Mouse (Mus musculus) kidney, postnatal 25 days (tissue): Measurements from ENCODE around the gene Pprc1.
A peak's percentile ranks its signal among the peaks of the same experiment; 100 is the strongest.

ENCODE experiments used
- DNase-seq, 2 experiments: peaks; one replicate each; pipeline ENCODE4 v3.0.0; 2021; ENCODE audit warnings: mixed read lengths in 2 of 2

Pprc1 gene

DNA sequence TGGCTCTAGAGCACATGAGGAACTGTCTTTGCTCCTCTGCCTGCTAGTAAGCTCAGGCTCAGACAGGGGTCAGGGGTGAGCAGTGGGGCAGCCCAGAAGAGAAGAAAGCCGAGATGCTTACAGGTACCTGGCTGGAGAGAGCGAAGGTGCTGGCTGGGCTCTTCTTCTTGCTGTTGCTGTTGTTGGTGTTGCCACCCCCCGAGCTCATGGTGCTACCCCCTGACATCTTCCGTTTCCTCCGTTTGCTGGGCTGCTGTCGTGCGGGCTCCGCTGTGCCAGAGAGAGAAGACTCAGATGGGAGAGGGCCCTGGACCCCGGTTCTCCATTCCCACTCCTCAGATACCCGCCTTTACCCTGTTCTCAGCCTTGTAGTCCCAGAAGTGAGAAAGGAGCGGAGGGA lies 10.8 kb upstream of the Pprc1 start:
- no peak for DNase-seq

DNA sequence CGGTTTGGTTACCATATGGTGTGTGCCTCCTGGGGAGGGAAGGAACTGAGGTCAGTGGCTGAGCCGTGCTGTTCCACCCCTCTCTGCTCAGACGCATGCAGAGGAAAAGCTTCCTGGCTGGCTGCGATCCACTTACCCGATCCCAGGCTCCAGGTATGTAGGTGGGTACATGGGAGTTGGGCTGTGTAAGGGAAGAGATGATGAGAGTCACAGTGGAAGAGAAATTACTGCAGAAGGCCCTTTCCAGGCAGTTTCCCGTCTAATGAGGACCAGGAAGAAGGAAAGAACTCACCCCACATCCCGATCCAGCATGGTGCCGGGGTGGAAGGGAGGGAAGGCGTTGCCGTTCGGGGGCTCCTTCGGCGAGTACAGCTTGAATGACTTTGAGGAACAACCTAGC lies 8.7 kb upstream of the Pprc1 start:
- peak in 1 of 2 experiments; percentile 24 for DNase-seq

DNA sequence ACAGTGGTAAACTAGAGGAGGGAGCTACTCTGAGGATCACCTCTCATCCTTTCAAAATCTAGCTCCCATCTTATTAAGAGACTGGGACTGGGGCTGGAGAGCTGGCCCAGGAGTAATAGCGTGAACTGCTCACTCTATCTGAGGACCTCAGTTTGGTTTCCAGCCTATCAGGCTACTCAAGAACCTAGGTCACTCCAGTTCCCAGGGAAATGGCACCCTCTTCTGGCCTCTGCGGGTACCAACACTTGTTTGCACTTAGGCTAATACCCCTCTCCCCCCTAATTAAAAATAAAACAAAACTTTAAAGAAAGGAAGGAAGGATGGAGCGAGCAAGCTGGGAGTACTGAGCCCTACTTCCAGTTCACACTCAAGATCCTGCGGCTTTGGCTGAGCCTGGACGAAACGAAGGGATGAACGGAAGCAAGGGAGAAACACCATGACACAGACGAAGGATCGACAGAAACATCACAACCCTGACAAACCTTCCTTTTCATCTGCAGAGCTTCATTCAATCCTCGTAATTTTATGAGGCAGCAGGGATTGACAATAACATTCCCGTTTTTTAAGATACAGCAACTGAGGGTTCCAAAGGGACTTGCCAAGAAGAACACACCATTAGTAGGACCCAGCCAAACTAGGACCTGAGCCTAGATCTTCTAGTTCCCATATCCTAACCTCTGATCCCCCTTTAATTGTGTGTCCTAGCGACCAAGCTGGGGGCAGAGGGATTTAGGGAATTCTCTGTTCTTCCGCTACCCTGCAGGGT lies 8.0 kb upstream of the Pprc1 start:
- peak in 1 of 2 experiments; percentile 35 for DNase-seq

DNA sequence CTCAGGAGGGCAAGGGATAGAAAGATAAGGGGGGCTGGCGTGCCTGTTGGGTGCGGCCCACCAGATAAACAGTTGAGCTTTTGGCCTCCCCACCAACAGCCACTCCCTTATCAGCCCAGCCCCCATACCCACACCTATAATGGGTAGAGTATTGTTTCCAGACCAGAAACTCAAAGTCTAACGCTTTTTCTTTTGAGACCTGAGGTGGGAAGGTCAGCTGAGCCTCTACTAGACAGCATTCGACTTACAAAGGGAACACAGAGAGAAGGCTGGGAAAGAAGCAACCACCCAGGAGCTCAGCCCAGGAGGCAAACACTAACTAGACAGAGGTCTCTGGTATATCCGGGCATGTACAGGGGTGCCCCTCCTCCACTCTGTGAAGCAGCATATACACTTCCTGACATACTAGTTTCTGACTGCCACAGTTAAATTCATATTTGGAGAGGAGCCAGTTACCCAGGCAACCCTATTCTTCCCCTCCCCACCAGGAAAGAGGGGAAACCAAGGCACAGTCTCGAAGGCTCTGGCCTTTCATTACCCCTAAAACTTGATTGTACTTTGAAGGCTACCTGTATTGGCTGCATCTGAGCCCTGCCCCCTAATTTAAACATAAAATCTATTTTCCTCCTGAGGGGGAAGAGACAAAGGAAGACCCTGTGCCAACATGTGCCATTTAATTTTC lies 7.3 kb upstream of the Pprc1 start:
- peak in 1 of 2 experiments; percentile 22 for DNase-seq

DNA sequence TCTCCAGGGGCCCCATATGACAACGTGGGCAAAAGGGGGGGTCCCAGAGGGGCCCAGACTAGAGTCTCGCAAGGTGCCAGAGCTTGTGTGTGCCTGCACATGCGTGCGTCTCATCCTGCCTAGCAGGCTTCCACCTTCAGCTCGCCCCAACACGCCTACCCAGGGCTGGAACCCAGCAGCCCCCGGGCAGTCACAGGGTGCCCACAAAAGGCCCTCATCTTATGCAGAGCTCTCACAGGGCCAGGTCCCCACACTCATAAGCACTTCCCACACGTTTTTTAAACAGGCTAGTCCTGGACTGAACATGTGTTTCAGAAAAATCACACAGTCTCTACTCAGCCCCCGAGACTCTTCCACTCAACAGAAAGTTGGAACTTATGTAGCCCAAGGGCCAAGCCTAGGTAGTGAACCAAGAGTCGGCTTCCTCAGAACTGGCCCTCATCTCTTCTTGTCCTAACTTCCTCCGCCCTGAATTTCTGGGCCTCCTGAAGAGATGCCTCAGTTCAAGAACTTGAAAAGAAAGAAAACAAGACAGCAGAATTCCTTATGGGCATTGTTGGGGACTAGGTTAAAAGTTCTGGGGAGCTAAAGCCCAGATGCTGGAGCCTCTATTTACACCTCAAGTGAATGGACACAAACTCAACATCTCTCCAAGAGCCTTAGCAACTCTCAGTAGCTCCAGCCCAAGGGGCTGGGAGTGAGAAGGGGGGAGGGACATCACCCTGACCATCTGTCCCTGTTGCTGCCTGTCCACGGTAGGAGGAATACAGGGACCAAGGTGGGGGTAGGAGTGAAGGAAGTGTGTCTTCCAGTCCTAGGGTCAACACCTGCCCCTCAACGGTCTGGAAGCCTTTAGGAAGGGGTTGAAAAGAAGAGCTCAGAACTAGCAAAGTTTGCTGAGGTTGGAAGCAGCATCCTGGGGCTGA lies 6.5 kb upstream of the Pprc1 start:
- DNase-seq, result peak in 1 of 2 experiments; percentile 46

DNA sequence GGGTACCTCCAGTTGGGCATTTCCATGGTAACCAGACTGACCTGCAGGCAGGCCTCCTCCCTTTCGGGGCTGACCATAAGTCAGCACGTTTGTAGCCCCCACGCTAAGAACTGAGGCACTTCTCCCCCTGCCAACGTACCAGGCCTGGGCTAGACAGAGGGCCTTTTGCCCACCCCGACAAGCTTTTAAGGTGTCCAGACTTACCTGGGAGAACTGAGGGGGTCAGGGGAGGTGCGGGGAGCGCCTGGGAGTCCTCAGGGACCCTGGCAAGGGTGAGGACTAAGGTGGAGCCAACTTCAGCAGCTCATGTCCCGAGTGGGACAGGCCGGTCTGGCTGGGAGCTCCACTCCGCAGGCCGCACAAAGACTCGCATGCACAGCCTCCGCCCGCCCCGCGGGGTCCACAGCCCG lies 5.8 kb upstream of the Pprc1 start:
- DNase-seq, result no peak

DNA sequence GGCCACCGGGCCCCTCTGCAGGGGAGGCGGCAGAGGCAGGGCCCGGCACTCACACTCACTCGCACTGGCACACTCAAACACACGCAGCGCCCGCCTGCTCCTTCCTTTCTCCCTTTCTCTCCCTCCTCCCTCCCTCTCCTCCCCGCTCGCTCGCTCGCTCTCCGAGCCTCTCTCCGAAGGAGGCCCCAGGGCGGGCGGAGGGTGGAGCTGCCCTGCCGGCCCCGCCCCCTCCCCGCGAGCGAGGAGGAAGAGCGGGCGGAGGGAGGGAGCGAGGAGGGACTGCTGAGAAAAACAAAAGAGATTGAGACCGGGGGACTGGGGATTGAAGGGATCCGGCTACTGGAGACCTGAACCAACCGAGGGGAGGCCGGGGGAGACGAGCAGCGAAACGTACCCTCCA lies 5.2 kb upstream of the Pprc1 start:
- peak; percentile 90 to 95 for DNase-seq

DNA sequence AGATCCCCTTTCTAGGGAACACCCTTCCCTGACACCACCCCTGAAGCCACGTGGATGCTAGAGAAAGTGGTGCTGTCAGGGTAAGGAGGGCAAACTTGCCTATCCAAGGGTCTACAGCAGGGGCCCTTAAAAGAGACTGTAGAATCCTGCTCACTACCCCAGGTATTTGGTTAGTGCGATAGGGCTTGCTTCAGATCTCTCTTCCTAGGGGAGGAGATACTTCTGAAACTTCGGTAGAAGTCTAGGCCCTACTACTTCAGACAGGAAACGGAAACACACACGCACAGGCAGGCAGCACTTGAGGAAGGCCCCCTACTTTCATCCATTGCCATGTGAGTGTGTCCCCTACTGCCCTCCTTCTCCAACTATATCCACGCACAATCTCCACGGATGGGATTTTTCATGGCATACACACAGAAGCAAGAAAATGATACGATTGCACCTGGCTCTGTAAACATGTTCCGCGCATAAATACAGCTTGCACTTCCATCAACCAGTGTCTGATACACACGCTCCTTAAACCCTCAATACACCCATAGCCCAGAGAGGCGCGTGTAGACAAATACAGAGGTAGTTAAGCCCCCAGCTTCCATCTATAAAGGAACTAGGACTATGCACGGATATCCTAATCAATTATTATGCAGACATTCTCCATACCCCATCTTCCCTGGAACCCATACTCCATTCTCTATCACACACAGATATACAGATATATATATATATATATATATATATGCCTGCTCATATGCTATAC lies 4.4 kb upstream of the Pprc1 start:
- no peak for DNase-seq

DNA sequence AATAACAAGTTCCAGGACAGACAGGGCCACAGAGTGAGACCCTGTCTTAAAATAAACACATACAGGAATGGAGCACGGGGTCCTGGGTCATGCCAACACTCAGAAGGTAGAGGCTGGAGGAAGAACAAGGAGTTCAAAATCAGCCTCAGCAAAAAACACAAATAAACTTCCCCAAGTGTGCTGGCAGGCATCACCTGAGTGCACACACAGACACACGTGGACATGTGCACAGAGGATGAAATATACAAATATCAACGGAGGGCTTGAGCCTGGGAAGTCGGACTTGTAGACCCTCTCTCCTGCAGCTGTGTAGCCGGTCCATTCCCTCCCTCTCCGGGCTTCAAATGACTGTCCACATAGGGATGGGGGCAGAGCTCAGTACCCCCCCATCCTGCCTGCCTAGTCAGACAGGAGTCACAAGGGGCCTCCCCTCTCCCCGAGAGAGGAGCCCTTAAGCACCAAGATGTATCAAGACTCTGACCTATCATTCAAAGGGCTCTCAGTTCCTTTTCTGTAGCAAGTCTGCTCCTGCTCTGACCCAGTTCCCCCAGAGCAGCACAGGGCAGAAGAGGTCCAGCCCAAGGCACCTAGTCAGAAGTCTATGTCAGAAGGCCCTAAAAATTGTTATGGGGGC lies 3.3 kb upstream of the Pprc1 start:
- no peak for DNase-seq

DNA sequence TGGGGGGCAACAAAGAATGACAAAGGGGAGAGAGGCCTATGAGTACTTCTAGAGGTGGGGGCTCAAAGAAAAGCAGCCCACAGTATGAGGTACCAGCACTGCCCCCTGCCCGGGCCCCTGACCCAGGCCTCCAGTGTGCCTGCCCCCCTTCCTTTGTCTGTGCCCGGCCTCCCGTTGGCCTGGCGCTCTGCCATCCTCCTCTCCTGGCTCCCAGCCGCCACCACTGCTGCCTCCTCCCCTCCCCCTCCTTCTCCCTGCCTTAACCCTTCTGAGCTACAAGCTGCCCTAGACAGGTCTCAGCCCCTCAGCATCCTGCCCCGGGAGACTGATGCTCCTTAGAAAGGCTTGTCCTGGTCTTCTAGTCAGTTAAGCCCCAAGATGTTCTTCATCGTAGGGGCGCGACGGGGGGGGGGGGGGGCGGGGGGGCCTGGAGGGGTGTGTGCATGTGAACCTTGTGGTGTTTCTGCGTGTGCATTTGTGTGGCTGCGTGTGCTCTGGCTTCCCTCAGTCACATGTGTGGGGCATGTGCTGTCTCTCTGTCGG lies 2.7 kb upstream of the Pprc1 start:
- peak; percentile 96 for DNase-seq

DNA sequence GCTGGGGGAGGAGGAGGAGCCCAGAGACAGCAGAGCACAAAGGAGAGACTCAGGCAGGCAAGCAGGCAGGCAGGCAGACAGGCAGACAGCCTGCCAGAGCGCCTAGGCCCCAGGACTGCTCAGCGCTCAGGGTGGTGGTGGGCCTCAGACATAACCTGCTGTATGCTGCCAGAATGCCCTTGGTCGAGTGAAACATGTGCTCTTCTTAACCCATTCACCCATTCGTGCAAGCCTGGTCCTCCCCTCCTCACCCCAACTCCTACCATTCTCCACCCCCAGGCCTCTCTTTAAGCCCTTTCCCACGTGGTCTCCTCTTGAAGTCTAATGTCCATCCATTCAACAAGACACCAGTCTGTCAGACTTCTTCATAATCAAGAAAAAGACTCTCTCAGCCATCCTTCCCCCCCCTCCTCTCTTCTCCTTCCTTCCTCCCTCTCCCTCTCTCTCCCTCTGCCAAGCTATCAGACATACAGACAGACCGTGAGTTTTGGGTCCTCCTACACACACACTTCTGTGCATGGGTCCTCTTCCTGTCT lies 2.1 kb upstream of the Pprc1 start:
- peak in 1 of 2 experiments; percentile 71 for DNase-seq

DNA sequence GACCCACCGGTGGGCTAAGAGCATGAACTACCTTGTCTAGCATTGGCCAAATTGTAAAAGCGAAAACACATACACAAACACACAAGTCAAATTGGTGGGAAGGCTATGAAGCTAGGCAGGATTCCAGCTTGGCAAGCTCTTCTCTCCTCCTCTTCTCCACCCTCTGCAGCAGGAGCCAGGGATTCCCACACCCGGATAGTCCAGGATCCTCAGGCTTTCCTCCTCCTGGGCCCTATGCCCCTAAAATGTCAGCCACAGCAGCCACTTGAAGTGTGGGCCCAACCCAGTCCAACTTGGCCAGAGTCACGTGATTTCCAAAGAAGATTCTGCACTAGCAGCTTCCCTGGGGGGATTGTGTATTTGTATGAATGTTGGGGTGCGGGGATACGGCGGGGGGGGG lies 1.3 kb upstream of the Pprc1 start:
- DNase-seq, result peak in 1 of 2 experiments; percentile 58

DNA sequence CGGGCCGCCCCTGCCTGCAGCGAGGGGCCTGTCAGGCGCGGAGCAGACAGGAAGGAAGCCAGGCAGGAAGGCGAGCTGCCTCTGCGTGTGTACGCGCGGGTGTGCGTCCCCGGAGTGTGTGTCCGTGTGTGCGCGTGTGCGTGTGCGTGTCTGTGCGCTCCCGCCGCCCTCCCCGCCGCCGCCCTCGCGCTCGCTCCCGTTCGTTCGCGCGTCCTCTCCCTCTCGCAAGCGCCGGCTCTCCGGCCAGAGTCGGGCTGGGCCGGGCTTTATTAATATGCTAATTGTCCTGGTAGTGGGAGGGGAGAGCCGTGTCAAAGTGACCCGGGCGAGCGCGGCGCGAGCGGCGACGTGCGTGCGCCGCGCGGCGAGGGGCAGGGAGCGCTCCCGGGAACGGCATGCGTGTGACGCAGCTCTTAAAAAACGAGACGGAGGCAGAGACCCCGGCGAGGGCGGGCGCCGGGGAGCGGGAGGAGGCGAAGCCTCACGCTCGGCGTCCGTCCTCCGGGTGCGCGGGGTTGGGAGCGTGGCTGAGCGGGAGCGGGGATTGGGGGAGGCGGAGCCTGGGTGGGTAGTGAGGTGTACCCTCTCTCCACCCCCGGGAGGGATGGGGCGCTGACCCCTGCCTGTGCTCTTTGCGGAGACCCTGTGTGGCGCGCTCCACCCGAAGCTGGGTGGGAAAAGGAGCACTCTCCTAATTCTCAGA lies 458 bp downstream of the Pprc1 start, which contains the start of gene Ldb1:
TSS of gene Ldb1 (minus strand) at position 222 of the 703 bp plus-strand sequence.
- peak; percentile 87 to 94 for DNase-seq

DNA sequence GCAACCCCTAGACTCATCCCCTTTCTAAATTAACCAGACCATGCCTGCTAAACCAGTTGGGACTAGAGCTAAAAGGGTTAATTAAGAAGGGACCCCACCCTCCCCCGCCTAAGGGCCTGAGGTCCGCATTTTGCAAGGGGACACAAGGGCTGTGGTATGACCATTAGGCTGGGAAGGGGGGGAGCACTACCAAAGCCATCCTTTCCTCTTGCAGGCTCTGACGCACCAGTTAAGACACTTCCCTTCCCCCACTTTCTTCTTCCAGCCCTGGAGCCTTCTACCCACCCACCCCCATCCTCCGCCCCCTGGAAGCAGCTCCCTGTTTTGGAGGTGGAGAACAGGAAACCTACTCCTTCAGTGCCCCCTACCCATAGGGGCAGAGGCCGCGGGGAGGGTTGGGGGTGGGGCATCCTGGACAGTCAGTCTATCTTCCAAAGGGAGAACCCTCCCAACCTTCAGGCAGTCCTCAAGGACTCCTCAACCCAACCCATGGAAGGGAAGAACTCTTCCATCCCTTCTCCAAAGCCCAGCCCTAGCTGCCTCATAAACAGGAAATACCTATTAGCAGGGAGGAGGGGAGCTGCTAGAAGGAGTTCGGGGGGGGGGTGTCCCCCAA lies 1.1 kb downstream of the Pprc1 start:
- peak; percentile 62 to 84 for DNase-seq

DNA sequence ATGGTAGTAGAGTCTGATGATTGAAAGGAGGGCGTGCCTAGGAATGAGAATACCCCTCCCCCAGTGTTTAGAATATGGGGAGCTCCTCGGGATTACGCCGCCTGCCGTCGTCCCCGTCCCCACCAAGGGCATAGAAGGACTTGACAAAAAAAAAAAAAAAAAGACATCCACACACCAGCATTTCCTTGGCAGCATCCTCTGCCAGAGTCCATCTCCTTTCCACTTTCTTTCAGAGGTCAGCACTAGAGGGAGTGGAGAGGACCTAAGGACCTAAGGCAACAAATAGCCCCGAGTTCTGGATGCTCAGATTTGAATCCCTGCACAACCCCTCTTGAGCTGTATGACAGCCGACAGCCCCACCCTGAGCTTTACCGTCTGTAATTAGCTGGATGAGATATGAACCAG lies 1.9 kb downstream of the Pprc1 start:
- DNase-seq, result peak in 1 of 2 experiments; percentile 53

DNA sequence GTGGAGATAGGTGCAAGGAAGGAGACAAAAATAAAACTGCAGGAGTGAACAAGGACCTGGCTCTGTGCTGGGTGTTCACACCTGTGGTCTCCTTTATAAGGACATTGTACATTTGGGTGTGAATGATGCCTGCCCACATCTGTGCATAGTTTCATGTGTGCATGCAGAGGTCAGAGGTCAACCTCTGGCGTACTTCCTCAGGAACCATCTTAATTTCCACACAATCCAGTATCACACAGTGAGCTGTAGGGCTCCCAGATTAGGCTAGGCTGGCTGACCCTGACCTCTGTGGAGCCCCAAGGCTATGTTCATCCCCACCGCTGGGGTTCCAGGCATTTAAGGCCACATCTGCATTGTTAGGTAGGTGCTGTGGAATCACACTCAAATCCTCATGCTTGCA lies 2.7 kb downstream of the Pprc1 start:
- no peak for DNase-seq

DNA sequence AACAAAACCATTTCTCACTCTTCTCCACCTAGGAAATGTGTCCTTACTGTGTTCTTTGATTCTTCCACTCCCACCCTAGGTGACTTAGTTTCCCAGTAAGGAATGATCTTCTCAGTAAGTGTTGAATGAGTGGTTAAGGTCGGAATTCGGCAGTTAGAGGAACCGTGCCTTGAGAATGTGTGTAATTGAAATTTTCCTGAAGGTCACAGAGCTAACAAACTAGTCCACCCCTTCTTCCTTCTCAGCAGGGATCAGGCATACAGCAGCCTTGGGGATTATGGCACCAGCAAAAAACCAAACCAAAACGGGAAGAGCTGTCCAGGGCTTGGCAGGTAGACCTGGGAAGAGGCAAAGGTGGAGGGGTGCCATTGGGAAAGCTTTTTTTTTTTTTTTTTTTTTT lies 4.4 kb downstream of the Pprc1 start:
- peak in 1 of 2 experiments; percentile 16 for DNase-seq

DNA sequence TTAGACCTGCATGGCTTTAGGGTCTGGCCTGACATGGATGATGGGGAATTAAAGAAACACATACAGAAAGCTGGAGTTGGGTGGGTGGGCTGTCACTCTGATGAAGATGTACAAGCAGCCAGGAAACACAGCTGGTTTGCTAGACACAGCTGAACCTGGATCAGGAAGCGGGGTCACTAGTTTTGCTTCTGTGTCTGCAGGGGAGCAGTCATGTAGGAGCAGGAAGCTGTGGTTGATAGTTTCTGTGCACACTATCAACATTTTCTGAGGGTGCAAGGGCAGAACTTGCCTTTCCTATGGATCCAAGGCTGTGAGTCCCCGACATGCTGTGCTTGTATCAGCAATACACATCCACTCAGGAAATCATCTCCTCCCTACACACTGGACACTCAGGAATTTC lies 5.8 kb downstream of the Pprc1 start:
- DNase-seq, result peak in 1 of 2 experiments; percentile 25

DNA sequence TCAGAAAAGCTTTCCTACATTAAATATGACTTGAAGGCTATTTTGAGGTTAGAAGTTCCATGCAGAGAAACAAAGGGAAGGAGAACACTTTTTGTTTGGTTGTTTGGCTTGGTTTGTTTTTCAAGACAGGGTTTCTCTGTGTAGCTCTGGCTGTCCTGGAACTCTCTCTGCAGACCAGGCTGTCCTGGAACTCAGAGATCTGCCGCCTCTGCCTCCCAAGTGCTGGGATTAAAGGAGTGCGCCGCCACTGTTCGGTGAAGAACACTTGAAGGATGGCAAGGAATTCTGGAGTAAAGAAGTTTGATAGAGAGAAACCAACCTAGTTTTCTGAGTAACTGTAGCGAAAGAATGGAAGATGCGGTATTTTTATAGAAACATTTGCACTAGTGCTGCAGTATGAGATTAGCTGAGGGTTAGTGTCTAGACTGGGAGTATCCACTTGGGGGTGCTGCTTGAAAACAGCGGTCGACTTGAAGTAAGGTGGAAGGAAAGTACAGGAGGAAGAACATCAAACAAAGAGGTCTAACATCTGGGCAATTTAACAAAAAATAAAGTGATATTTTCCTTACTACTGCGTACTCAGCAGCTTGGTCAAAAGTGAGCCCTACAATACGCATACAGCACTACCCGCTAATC lies 11.2 kb downstream of the Pprc1 start:
- no peak for DNase-seq
